Mouse (Mus musculus) induced T-regulatory cell, adult 2 months (primary cell): ENCODE results near the gene Insig2.

Experiments
- DNase-seq: peaks from one replicate; pipeline ENCODE4 v3.0.0-alpha.2; 2012; ENCODE audit warnings: low read depth

The Insig2 gene

GRCm38 (mm10) chr1:121332485-121332884, at the start of gene Insig2:
Gene Insig2 (minus strand): TSS chr1:121332589.
- DNase-seq, result no peak

GRCm38 (mm10) chr1:121381562-121381961, 49.2 kb upstream of the Insig2 start:
- DNase-seq, result no peak

GRCm38 (mm10) chr1:121380033-121380432, 47.6 kb upstream of the Insig2 start:
- no peak for DNase-seq

- DNase-seq, result no peak
These were observed 45.5 kb upstream of the Insig2 start for GRCm38 (mm10) chr1:121377901-121378300.

GRCm38 (mm10) chr1:121377410-121377809, 45.0 kb upstream of the Insig2 start:
- DNase-seq, result no peak

GRCm38 (mm10) chr1:121373631-121374030, 41.2 kb upstream of the Insig2 start:
- DNase-seq, result no peak

GRCm38 (mm10) chr1:121372656-121373055, 40.3 kb upstream of the Insig2 start:
- no peak for DNase-seq

GRCm38 (mm10) chr1:121371449-121371848, 39.1 kb upstream of the Insig2 start:
- no peak for DNase-seq

GRCm38 (mm10) chr1:121367257-121367656, 34.9 kb upstream of the Insig2 start:
- DNase-seq, result no peak

GRCm38 (mm10) chr1:121360561-121360960, 28.2 kb upstream of the Insig2 start:
- no peak for DNase-seq

- DNase-seq, result no peak
These were observed 27.3 kb upstream of the Insig2 start for GRCm38 (mm10) chr1:121359680-121360079.

- no peak for DNase-seq
These were observed 21.4 kb upstream of the Insig2 start for GRCm38 (mm10) chr1:121353779-121354178.

- DNase-seq, result no peak
These were observed 18.6 kb upstream of the Insig2 start for GRCm38 (mm10) chr1:121351037-121351436.

- DNase-seq, result no peak
These were observed 18.2 kb upstream of the Insig2 start for GRCm38 (mm10) chr1:121350616-121351015.

GRCm38 (mm10) chr1:121348875-121349847, 16.8 kb upstream of the Insig2 start:
- DNase-seq, result no peak

- DNase-seq, result no peak
These were observed 11.6 kb upstream of the Insig2 start for GRCm38 (mm10) chr1:121343966-121344365.

GRCm38 (mm10) chr1:121335789-121336188, 3.4 kb upstream of the Insig2 start:
- no peak for DNase-seq

- DNase-seq, result no peak
These were observed 1.8 kb upstream of the Insig2 start for GRCm38 (mm10) chr1:121333986-121334703.

- DNase-seq, result no peak
These were observed 1.8 kb downstream of the Insig2 start for GRCm38 (mm10) chr1:121330621-121331020.

- DNase-seq, result peak; percentile 4
These were observed 3.0 kb downstream of the Insig2 start for GRCm38 (mm10) chr1:121329391-121329790.

- DNase-seq, result no peak
These were observed 4.2 kb downstream of the Insig2 start for GRCm38 (mm10) chr1:121328193-121328555.

GRCm38 (mm10) chr1:121327344-121328192, 4.8 kb downstream of the Insig2 start:
- peak; percentile 95 for DNase-seq
